Mouse (Mus musculus): ENCODE measurements around the gene Mtx2. TPM values are rescaled to one million over a fixed set of nuclear protein-coding genes. Genes with fewer than 3 reads are reported as not detected.

Mtx2 gene
- total RNA-seq, 2 experiments from 2014 or later, result 104 to 121 TPM

GRCm38 (mm10) chr2:74912031-74912430 lies 86.4 kb downstream of the Mtx2 start:
- intact Hi-C loops (cut with DNase I), result no loop called here
- no peak for DNase-seq

GRCm38 (mm10) chr2:74917880-74918537 lies 92.4 kb downstream of the Mtx2 start:
- DNase-seq, result no peak
- intact Hi-C loops (cut with DNase I), result no loop called here

DNA sequence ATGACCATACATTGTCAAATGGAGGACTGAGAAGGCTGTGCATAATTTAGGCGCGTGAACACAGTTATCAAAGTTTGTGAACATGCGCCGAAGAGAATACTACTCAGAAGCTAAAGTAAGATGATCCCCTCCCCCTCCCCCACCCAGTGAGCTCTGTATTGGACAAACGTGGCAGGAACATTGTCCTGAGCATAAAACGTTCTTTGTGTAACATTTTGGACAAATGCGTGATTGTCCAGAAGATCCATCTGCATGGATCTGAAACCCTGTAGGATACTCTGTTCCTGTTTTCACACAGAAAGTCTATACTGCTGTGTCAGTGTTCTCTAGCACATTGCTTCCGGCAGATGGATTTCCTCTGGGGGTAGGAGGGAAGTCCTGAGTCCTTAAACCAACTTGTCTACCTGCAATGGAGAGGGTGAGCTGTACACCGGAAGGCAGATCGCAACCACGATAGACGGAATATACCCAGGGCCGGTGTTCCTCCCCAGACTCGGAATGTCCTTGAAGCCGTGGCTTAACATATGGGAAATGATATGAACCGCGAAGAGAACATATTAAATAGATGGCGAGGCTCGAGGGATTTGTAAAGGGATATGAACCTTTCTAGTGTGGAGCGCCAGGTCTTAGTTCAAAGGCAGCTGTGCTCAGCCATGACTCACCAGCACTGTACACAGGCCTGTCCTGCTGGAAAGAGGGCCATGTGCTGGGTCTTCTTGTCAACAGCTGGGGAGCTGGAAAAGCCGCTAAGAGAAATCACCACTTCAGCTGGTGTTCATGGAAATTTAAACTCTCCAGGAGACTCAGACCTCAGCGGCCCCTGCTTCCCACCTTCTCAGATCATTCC lies 100.6 kb downstream of the Mtx2 start:
- peak; percentile 6 to 17 for DNase-seq
- intact Hi-C loops (cut with DNase I), result no loop called here

Other genes with a start within 250 kb of the Mtx2 start
- gene Lnpk, start 246.4 kb upstream of the Mtx2 start, total RNA-seq (2021), result 10 to 100 TPM; 16.8 to 18.8 TPM
- not detected for gene Evx2, start 166.2 kb upstream of the Mtx2 start, total RNA-seq (2021)
- not detected for gene Hoxd13, start 157.5 kb upstream of the Mtx2 start, total RNA-seq (2021)
- gene Hoxd12, start 150.8 kb upstream of the Mtx2 start, total RNA-seq (2021), result not detected
- gene Hoxd11, start 146.2 kb upstream of the Mtx2 start, total RNA-seq (2021), result not detected
- gene Hoxd10, start 133.9 kb upstream of the Mtx2 start, total RNA-seq (2021), result under 1 TPM in 1 of 2 experiments, not detected in 1; 0.14 TPM
- under 1 TPM; 0.12 to 0.24 TPM for gene Hoxd9, start 128.1 kb upstream of the Mtx2 start, total RNA-seq (2021)
- 1 to 10 TPM; 1.5 to 1.6 TPM for gene Hoxd8, start 121.2 kb upstream of the Mtx2 start, total RNA-seq (2021)
- not detected for gene Hoxd3, start 113.9 kb upstream of the Mtx2 start, total RNA-seq (2021)
- gene Hoxd4, start 113.9 kb upstream of the Mtx2 start, total RNA-seq (2021), result under 1 TPM; 0.36 to 0.51 TPM
- under 1 TPM in 1 of 2 experiments, not detected in 1; 0.07 TPM for gene Gm28230, start 99.1 kb upstream of the Mtx2 start, total RNA-seq (2021)
- gene Hoxd1, start 62.8 kb upstream of the Mtx2 start, total RNA-seq (2021), result not detected